Mouse (Mus musculus): ENCODE results near the gene Apela. TPM values are rescaled to one million over a fixed set of nuclear protein-coding genes. Genes with fewer than 3 reads are reported as not detected.

Apela gene
- not detected for polyA plus RNA-seq (2014; fragmentation: Illumina TruSeq; extraction: RNeasy Lipid Tissue Mini Kit (QIAGEN cat#74804); ENCODE audit: low read depth, low replicate concordance)

DNA sequence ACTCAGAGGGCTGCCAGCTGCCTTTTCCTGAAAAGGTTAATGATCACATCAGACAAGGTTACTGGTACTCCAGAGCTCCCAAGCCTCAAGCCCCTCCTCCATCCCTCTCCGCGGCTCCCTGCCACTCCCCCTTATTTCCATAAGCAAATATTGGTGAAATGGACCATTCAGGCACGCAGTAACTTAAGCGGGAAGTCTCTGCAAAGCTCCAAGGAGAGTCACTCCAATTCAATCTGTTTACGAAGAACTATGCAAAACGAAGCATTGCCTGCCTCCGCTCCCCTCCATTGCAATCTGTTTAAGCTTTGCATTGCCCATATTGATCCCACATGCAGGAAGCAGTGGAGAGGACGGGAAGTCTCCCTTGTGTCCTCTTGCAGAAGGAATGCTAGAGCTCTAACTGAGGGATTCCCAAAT is at the start of gene Apela:
TSS of gene Apela (minus strand) at position 220 of the 417 bp plus-strand sequence.

DNA sequence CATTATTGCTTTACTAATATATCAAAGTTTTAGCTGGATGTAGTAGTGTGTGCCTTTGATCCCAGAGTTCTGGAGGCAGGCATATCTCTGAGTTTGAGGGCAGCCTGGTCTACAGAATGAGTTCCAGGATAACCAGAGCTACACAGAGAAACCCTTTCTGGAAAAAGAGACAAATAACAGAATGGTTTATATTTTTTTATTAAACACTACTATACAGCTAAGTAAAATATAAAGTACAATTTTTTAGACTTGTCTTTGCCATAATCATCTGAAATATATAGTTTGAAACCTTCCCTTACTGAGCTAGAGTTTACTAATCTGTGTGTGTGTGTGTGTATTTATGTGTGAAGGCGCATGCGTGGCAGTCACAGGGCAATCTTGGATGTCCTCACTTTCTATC is 37.6 kb upstream of the Apela start, which contains the start of gene Gm10663:
TSS of gene Gm10663 (plus strand) at position 301 of the 400 bp plus-strand sequence.

GRCm38 (mm10) chr8:65018423-65018822 is 18.7 kb downstream of the Apela start, which contains the start of the genes Trim61 and Trim60:
Trim61 (minus strand) TSS chr8:65018523.
Trim60 (minus strand) TSS chr8:65018584.

GRCm38 (mm10) chr8:64987731-64988130 is 49.4 kb downstream of the Apela start, which contains the start of gene Trim75:
Trim75 (minus strand) TSS chr8:64987831.

Other genes with a start within 250 kb of the Apela start
- 29.2 TPM for gene Klhl2, start 187.3 kb downstream of the Apela start, polyA plus RNA-seq (2014; fragmentation: Illumina TruSeq; extraction: RNeasy Lipid Tissue Mini Kit (QIAGEN cat#74804); ENCODE audit: low read depth, low replicate concordance)
- gene Tmem192, start 90.2 kb downstream of the Apela start, polyA plus RNA-seq (2014; fragmentation: Illumina TruSeq; extraction: RNeasy Lipid Tissue Mini Kit (QIAGEN cat#74804); ENCODE audit: low read depth, low replicate concordance), result 10.4 TPM
- not detected for gene Trim75, start 49.5 kb downstream of the Apela start, polyA plus RNA-seq (2014; fragmentation: Illumina TruSeq; extraction: RNeasy Lipid Tissue Mini Kit (QIAGEN cat#74804); ENCODE audit: low read depth, low replicate concordance)
- not detected for gene Trim61, start 18.8 kb downstream of the Apela start, polyA plus RNA-seq (2014; fragmentation: Illumina TruSeq; extraction: RNeasy Lipid Tissue Mini Kit (QIAGEN cat#74804); ENCODE audit: low read depth, low replicate concordance)
- gene Trim60, start 18.8 kb downstream of the Apela start, polyA plus RNA-seq (2014; fragmentation: Illumina TruSeq; extraction: RNeasy Lipid Tissue Mini Kit (QIAGEN cat#74804); ENCODE audit: low read depth, low replicate concordance), result not detected
- not detected for gene Gm10663, start 37.7 kb upstream of the Apela start, polyA plus RNA-seq (2014; fragmentation: Illumina TruSeq; extraction: RNeasy Lipid Tissue Mini Kit (QIAGEN cat#74804); ENCODE audit: low read depth, low replicate concordance)
- not detected for gene BC030870, start 92.2 kb upstream of the Apela start, polyA plus RNA-seq (2014; fragmentation: Illumina TruSeq; extraction: RNeasy Lipid Tissue Mini Kit (QIAGEN cat#74804); ENCODE audit: low read depth, low replicate concordance)